Mouse (Mus musculus) heart, adult 2 months (tissue): ENCODE results near the gene Myt1l.

Experiments used
- CTCF ChIP-seq: fragments of 200-600 bp; IDR thresholded peaks from 2 replicates; pipeline ENCODE4 v1.8.1; 2022; ENCODE audit warnings: antibody characterized with exemption, mild to moderate bottlenecking, moderate library complexity
- POLR2A ChIP-seq: fragments of 200-500 bp; IDR thresholded peaks from 2 replicates; pipeline ENCODE4 v1.6.1; 2011; ENCODE audit warnings: mild to moderate bottlenecking, low read depth, low read length, control low read depth; ENCODE audit not compliant: insufficient read depth

DNA sequence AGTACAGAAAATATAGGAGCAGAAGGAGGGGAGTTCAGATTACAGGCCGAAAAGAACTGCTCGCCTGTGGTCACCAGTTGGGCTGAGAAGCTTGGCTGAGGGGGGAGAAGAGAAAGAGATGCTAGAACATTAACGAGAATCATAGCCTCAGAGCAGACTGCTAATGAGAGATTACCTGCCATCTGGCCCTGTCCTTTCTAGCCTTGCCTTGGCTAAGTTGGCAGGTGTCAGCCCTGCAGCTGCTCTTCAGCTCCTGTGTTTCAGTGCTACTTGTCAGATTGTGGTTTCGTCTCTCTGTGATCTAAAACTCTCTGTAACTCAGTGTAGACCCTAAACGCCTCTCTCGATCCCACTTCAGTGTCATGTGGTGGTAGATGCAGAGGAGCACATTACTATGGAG lies 388.6 kb downstream of the Myt1l start:
- TF ChIP-seq CTCF (no peak), POLR2A (no peak)
